Mouse (Mus musculus) liver, adult 2 months (tissue): ENCODE measurements around the gene Bhlhe41. TPM values are rescaled to one million over a fixed set of nuclear protein-coding genes. Genes with fewer than 3 reads are reported as not detected.

ENCODE experiments used
- DNase-seq: peaks from one replicate; pipeline ENCODE4 v3.0.0-alpha.2; 2011; ENCODE audit warnings: low read depth, low spot score; ENCODE audit errors: extremely low read depth
- H3K27ac ChIP-seq: fragments of 200-500 bp; replicated peaks from 2 replicates; pipeline ENCODE4 v1.5.1; 2012; ENCODE audit warnings: low read depth, mild to moderate bottlenecking, control low read depth, inconsistent platforms, low read length; ENCODE audit not compliant: insufficient read depth
- H3K27me3 ChIP-seq: fragments of 200-500 bp; 2 replicates; pipeline ENCODE4 v1.6.1; 2012; ENCODE audit warnings: mild to moderate bottlenecking, moderate library complexity, low read length, inconsistent platforms; ENCODE audit not compliant: control insufficient read depth, insufficient read depth
- H3K36me3 ChIP-seq: fragments of 200-500 bp; 2 replicates; pipeline ENCODE4 v1.6.1; 2012; ENCODE audit warnings: low read length, inconsistent platforms; ENCODE audit not compliant: control insufficient read depth, insufficient read depth
- H3K4me1 ChIP-seq: fragments of 200-500 bp; 2 replicates; pipeline ENCODE4 v1.6.1; 2011; ENCODE audit warnings: low read length; ENCODE audit not compliant: control insufficient read depth, insufficient read depth
- H3K4me3 ChIP-seq: fragments of 200-500 bp; 2 replicates; pipeline ENCODE4 v1.5.1; 2011; ENCODE audit warnings: low read depth, mild to moderate bottlenecking, control low read depth, low read length, moderate library complexity; ENCODE audit not compliant: insufficient read depth
- H3K79me2 ChIP-seq: fragments of 200-500 bp; 2 replicates; pipeline ENCODE4 v1.6.1; 2012; ENCODE audit warnings: inconsistent platforms, mild to moderate bottlenecking, low read length, moderate library complexity; ENCODE audit not compliant: control insufficient read depth, insufficient read depth
- H3K9ac ChIP-seq: fragments of 200-500 bp; 2 replicates; pipeline ENCODE4 v1.6.1; 2012; ENCODE audit warnings: low read depth, mild to moderate bottlenecking, control low read depth, inconsistent platforms, low read length
- CTCF ChIP-seq: fragments of 200-500 bp; IDR thresholded peaks from 2 replicates; pipeline ENCODE4 v1.5.1; 2011; ENCODE audit warnings: low read depth, low read length, control low read depth
- POLR2A ChIP-seq: fragments of 200-500 bp; IDR thresholded peaks from 2 replicates; pipeline ENCODE4 v1.6.1; 2011; ENCODE audit warnings: low read length, control low read depth; ENCODE audit not compliant: insufficient read depth; ENCODE audit errors: extremely low read depth
- WGBS: fragments of 180-500 bp; shearing (Covaris S2); methylation state at CpG from one replicate; pipeline ENCODE4 v1.1.7; 2018; 5-methylcytosine and 5-hydroxymethylcytosine counted together
- polyA plus RNA-seq: library from polyadenylated mRNA; depleted of rRNA; stranded (reverse); fragments of >200 nt; gene quantifications from 2 replicates; pipeline ENCODE4 v1.2.3, GENCODE M21; 2012
- total RNA-seq: library from RNA; depleted of rRNA; stranded (reverse); fragments of >200 nt; gene quantifications from 2 replicates; pipeline ENCODE4 v1.2.3, GENCODE M21; 2014

The Bhlhe41 gene
- total and polyA plus RNA-seq, 2 experiments: 0.21 to 1.8 TPM

- H3K79me2 ChIP-seq: no peaks in the 10 kb centered on the region
- WGBS: 84% methylated on average over 6 of the region's 6 CpGs
- no peak overlapping the region for H3K4me3 ChIP-seq
- H3K27ac ChIP-seq: no peak overlapping the region
- H3K9ac ChIP-seq: no peak overlapping the region
- TF ChIP-seq POLR2A (no peak), CTCF (no peak)
- H3K36me3 ChIP-seq: no peaks in the 10 kb centered on the region
- no peak for DNase-seq
- no peaks in the 10 kb centered on the region for H3K4me1 ChIP-seq
- no peaks in the 10 kb centered on the region for H3K27me3 ChIP-seq
Measured at GRCm38 (mm10) chr6:145846948-145847347, 18.4 kb downstream of the Bhlhe41 start.

- Histone ChIP-seq H3K27me3 (no peaks in the 10 kb centered on the region), H3K4me3 (no peak overlapping the region), H3K79me2 (no peaks in the 10 kb centered on the region), H3K4me1 (no peaks in the 10 kb centered on the region), H3K9ac (no peak overlapping the region), H3K36me3 (no peaks in the 10 kb centered on the region), H3K27ac (no peak overlapping the region)
- 86% methylated on average over 1 of the region's 1 CpGs for WGBS
- no peak for DNase-seq
- TF ChIP-seq CTCF (no peak), POLR2A (no peak)
Measured at GRCm38 (mm10) chr6:145846076-145846475, 19.3 kb downstream of the Bhlhe41 start.

GRCm38 (mm10) chr6:145845611-145846010, 19.7 kb downstream of the Bhlhe41 start:
- no peak overlapping the region for H3K4me3 ChIP-seq
- 60% methylated on average over 5 of the region's 5 CpGs for WGBS
- H3K9ac ChIP-seq: no peak overlapping the region
- DNase-seq: no peak
- no peaks in the 10 kb centered on the region for H3K27me3 ChIP-seq
- H3K79me2 ChIP-seq: no peaks in the 10 kb centered on the region
- no peaks in the 10 kb centered on the region for H3K36me3 ChIP-seq
- H3K27ac ChIP-seq: no peak overlapping the region
- TF ChIP-seq POLR2A (no peak), CTCF (no peak)
- H3K4me1 ChIP-seq: no peaks in the 10 kb centered on the region

GRCm38 (mm10) chr6:145835359-145835758, 30.0 kb downstream of the Bhlhe41 start:
- H3K79me2 ChIP-seq: no peaks in the 10 kb centered on the region
- H3K36me3 ChIP-seq: no peaks in the 10 kb centered on the region
- no peaks in the 10 kb centered on the region for H3K27me3 ChIP-seq
- no peak overlapping the region for H3K4me3 ChIP-seq
- H3K9ac ChIP-seq: no peak overlapping the region
- DNase-seq: no peak
- TF ChIP-seq CTCF (no peak), POLR2A (no peak)
- 57% methylated on average over 6 of the region's 6 CpGs for WGBS
- H3K4me1 ChIP-seq: no peaks in the 10 kb centered on the region
- H3K27ac ChIP-seq: no peak overlapping the region

- no peaks in the 10 kb centered on the region for H3K36me3 ChIP-seq
- no peaks in the 10 kb centered on the region for H3K27me3 ChIP-seq
- WGBS: 83% methylated on average over 8 of the region's 8 CpGs
Measured at GRCm38 (mm10) chr6:145832927-145833326, 32.4 kb downstream of the Bhlhe41 start.

GRCm38 (mm10) chr6:145830617-145831016, 34.7 kb downstream of the Bhlhe41 start:
- H3K9ac ChIP-seq: no peak overlapping the region
- peak; percentile 65 for DNase-seq
- no peak overlapping the region for H3K4me3 ChIP-seq
- peaks cover 6% of the 10 kb centered on the region; the same call in 1 of the 2 replicates for H3K4me1 ChIP-seq
- H3K27me3 ChIP-seq: no peaks in the 10 kb centered on the region
- TF ChIP-seq CTCF (no peak), POLR2A (no peak)
- WGBS: 46% methylated on average over 9 of the region's 9 CpGs
- no peaks in the 10 kb centered on the region for H3K79me2 ChIP-seq
- H3K27ac ChIP-seq: no peak overlapping the region
- no peaks in the 10 kb centered on the region for H3K36me3 ChIP-seq

More at GRCm38 (mm10) chr6:145832927-145833326, 32.4 kb downstream of the Bhlhe41 start:
- Histone ChIP-seq H3K27ac (no peak overlapping the region), H3K9ac (no peak overlapping the region), H3K79me2 (no peaks in the 10 kb centered on the region), H3K4me3 (no peak overlapping the region), H3K4me1 (peaks cover 6% of the 10 kb centered on the region; the same call in 1 of the 2 replicates)
- DNase-seq: no peak
- TF ChIP-seq POLR2A (no peak), CTCF (no peak)
